Mouse (Mus musculus) hematopoietic stem cell, adult 5-6 weeks (primary cell): Measurements from ENCODE around the gene Hoxd13. TPM values are rescaled to one million over a fixed set of nuclear protein-coding genes. Genes with fewer than 3 reads are reported as not detected.

Source experiments
- ATAC-seq, 2 experiments: fragments of 125-278 bp in 1 of 2; replicated peaks in 1 of 2; 2 replicates each; pipeline ENCODE4 v1.8.0; 2016 to 2017; ENCODE audit warnings: inconsistent platforms in 2 of 2, mild to moderate bottlenecking in 2 of 2, moderate number of reproducible peaks in 2 of 2, low read depth in 1 of 2, moderate TSS enrichment in 1 of 2; ENCODE audit not compliant: low FRiP score in 2 of 2, poor library complexity in 2 of 2, severe bottlenecking in 2 of 2, insufficient read depth in 1 of 2, low TSS enrichment in 1 of 2
- total RNA-seq: library from RNA; stranded (forward); fragments of 172-1452, 232-1000 nt; gene quantifications from 2 replicates; pipeline ENCODE4 v1.2.3, GENCODE M21; 2017

The Hoxd13 gene
- total RNA-seq, 1 experiment from 2014 or later = not detected

- ATAC-seq = no peak
These were observed 8.6 kb upstream of the Hoxd13 start, which contains the start of gene Evx2 for GRCm38 (mm10) chr2:74659507-74660005. Gene Evx2 (minus strand): TSS chr2:74659557.

GRCm38 (mm10) chr2:74660421-74661375 lies 7.4 kb upstream of the Hoxd13 start:
- ATAC-seq = no peak

DNA sequence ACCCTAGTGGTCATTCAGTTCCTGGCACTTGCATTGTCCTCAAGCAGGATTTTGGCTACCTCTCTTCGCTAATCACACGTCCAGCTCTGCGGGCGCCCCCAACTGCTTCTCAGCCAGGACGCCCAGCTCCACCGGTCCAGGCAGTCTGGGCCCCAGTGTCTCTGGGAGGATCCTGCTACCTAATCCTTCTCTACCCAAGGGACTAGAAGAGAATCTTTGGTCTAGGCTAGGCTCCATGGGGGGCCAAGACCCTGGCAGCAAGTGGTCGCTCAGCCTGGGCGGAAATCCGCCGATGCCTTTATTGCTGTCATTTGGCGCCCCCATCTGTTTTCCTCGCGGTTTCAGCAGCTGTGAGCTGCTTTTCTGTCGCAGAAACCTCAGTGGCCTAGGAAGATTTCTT lies 6.4 kb upstream of the Hoxd13 start:
- ATAC-seq = no peak

- peak; percentile 57 to 65; a peak in 3 of 4 replicates for ATAC-seq
These were observed 4.7 kb upstream of the Hoxd13 start for GRCm38 (mm10) chr2:74663291-74663925.

DNA sequence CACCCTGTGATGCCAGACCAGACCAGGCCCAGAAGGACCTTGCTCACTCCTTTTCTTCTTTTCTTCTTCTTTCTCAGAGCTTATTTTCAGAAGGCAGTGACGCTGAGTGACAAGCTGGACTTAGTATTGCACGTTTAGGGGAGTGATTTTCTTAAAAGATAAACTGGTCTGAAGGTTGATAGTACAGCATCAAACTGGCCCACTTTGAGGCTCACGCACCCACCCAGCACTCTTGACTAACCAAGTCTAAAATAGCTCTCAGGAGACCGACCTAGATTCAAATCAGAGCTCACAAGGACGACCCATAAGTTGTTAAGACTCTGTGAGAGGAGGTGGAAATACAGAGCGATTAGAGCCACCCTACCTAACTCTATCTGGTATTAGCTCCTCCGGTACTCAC lies 1.7 kb upstream of the Hoxd13 start:
- ATAC-seq = no peak

DNA sequence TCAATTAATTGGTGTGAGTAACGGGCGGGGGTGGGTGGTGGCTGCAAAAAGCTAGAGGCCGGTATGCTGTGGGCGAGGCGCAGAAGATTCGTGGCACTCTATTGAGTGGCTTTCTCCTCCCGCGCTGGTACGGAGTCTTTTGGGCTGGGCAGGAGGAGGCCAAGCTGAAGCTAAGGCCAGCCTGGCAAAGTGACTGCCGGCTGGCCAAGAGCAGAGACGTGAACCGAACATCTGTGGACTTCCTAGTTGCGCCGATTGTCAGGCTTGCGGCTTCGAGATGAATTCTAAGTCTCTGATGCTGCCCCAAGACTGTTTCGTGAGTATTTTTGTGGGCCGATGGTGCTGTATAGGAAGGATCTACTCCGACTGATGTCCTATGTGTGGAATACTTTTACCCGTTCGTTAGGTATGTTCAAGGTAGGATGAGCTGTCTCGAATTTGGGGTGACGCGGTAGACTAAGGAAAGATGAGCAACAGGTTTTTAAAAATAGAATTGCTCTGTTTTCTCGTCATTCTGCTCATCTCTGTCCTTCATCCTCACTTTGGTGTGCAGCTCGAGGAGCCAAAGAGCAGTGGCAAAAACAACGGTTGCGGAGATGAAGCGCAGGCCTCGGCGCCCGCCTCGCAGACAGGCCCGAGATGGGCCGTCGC lies 794 bp upstream of the Hoxd13 start:
- no peak for ATAC-seq

GRCm38 (mm10) chr2:74668370-74669229 lies 490 bp downstream of the Hoxd13 start:
- ATAC-seq = no peak

GRCm38 (mm10) chr2:74669230-74669578 lies 1.1 kb downstream of the Hoxd13 start:
- ATAC-seq = no peak

GRCm38 (mm10) chr2:74669650-74670235 lies 1.6 kb downstream of the Hoxd13 start:
- ATAC-seq = no peak

- ATAC-seq = no peak
These were observed 2.6 kb downstream of the Hoxd13 start for GRCm38 (mm10) chr2:74670632-74671188.

GRCm38 (mm10) chr2:74671847-74672246 lies 3.7 kb downstream of the Hoxd13 start:
- ATAC-seq = no peak

DNA sequence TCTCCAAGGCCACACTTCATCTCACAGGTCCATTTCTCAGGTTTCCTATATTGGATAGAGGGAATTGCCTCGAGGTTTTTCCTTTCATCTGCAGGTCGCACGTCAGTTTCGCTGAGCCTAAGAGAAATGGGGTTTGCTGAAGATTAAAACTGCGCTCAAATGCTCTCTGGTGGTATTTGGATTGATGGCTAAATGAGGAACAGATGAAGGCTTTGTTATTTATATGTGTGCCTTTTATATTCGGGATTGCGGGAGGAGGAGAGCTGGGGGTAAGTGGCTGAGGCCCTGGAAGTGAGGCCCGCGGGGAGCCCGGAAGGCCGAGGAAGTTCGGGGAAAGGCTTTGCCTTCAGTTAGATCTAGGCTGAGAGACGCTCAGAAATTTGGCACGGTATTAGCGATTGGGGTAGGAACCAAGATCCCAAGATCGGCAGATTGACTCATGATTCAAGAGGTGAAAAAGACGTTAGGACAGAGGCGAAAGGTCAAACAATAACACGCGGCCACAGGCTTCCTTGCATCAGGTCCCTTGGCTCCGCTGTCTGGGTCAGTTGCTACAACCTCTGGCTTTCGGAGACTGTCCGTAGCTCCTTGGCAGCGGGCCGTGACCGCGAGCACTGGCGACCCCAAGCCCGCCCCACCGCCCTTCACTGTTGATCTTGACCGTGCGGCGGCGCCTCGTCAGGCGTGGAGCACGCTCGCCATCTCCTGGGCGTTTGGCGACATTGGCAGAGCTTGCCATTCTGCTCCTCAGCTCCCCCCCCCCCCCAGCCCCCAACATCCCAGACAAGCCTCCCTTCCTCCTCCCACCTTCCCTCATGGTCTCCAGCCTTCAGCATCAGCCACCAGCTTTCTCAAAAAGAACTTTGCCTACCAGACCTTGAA lies 4.6 kb downstream of the Hoxd13 start:
- ATAC-seq = peak in 1 of 2 experiments; percentile 67; a peak in 1 of 4 replicates

- ATAC-seq = no peak
These were observed 5.8 kb downstream of the Hoxd13 start for GRCm38 (mm10) chr2:74673835-74674425.

- no peak for ATAC-seq
These were observed 7.0 kb downstream of the Hoxd13 start, which contains the start of gene Hoxd12 for GRCm38 (mm10) chr2:74674881-74675665. Gene Hoxd12 (plus strand): TSS chr2:74675013.
